In the genomic region with DNA sequence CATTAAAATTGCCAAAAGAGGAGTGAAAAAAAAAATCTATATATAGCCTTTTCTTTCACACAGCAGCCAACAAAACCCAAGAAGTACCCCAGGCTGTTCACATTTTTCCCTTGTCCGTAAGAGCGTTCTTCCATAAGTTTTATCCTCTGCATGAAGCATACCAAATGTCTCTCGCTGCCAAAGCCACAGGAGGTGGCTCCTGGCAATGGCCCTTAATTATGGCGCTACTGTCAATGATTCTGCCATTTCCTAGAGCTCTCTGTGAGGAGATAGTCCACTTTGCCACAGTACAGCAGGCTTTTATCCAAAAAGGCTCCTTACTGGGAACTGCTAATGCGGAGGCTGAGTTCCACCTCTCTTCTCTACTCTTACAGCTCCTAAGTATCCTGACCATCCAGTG, we compare ENCODE assay signal across 19 mouse cellular contexts.
"Had no signal": no experiment of that assay in that cellular context is flagged by ENCODE, and none has a peak within 500 bp of the region (broad histone marks: within the 10 kb centered on the region; RNA-seq: fewer than 3 reads in every experiment).

No protein-coding gene starts in this region.

- H3K4me1 ChIP-seq: limb, embryonic 12.5 days; limb, embryonic 15.5 days; midbrain, embryonic 12.5 days; neural tube, embryonic 13.5 days had no signal

- H3K4me2 ChIP-seq: limb, embryonic 12.5 days; limb, embryonic 15.5 days; liver, embryonic 11.5 days; lung, embryonic 14.5 days; midbrain, embryonic 12.5 days; midbrain, embryonic 15.5 days; neural tube, embryonic 13.5 days had no signal

- H3K36me3 ChIP-seq: limb, embryonic 12.5 days; limb, embryonic 15.5 days; midbrain, embryonic 12.5 days; midbrain, embryonic 15.5 days; neural tube, embryonic 13.5 days had no signal

- ATAC-seq: liver, postnatal 0 days; lung, postnatal 0 days; midbrain, embryonic 15.5 days had no signal

- H3K4me3 ChIP-seq: layer of hippocampus, adult 2 months; left cerebral cortex, adult 2 months; limb, embryonic 12.5 days; limb, embryonic 15.5 days; midbrain, embryonic 12.5 days; midbrain, embryonic 15.5 days; neural tube, embryonic 13.5 days had no signal

- H3K27ac ChIP-seq: kidney, postnatal 0 days; layer of hippocampus, adult 2 months; left cerebral cortex, adult 2 months; limb, embryonic 12.5 days; limb, embryonic 15.5 days; liver, embryonic 14.5 days; macrophage; midbrain, embryonic 12.5 days; midbrain, embryonic 15.5 days; neural tube, embryonic 13.5 days had no signal

- H3K9me3 ChIP-seq: limb, embryonic 12.5 days; limb, embryonic 15.5 days; midbrain, embryonic 12.5 days; midbrain, embryonic 15.5 days; neural tube, embryonic 13.5 days had no signal

- H3K27me3 ChIP-seq: limb, embryonic 12.5 days; limb, embryonic 15.5 days; midbrain, embryonic 12.5 days; midbrain, embryonic 15.5 days; neural tube, embryonic 13.5 days had no signal

- H3K9ac ChIP-seq: limb, embryonic 12.5 days; limb, embryonic 15.5 days; liver, embryonic 14.5 days; liver, postnatal 0 days; lung, embryonic 14.5 days; midbrain, embryonic 12.5 days; midbrain, embryonic 15.5 days; neural tube, embryonic 13.5 days had no signal

- DNase-seq: kidney, postnatal 25 days; layer of hippocampus, adult 9-11 months; liver, postnatal 0 days; lung, embryonic 14.5 days; thymus, adult 18-20 months; thymus, postnatal 14 days; thymus, postnatal 4 days had no signal
